Mouse (Mus musculus) spleen, adult 12 weeks (tissue): Measurements from ENCODE around the gene Apmap.

Experiments
- DNase-seq: peaks from one replicate; pipeline ENCODE4 v3.0.0; 2022; ENCODE audit warnings: low spot score

The Apmap gene

GRCm38 (mm10) chr2:150608087-150608799, at the start of gene Apmap:
TSS of gene Apmap (minus strand) at chr2:150608567.
- DNase-seq, result peak; percentile 90

- DNase-seq, result no peak
Observed at GRCm38 (mm10) chr2:150656975-150657768, 48.8 kb upstream of the Apmap start.

GRCm38 (mm10) chr2:150656112-150656511, 47.7 kb upstream of the Apmap start:
- no peak for DNase-seq

- no peak for DNase-seq
Observed at GRCm38 (mm10) chr2:150655290-150655689, 46.9 kb upstream of the Apmap start.

GRCm38 (mm10) chr2:150654814-150655213, 46.4 kb upstream of the Apmap start:
- no peak for DNase-seq

- DNase-seq, result no peak
Observed at GRCm38 (mm10) chr2:150651366-150651765, 43.0 kb upstream of the Apmap start.

GRCm38 (mm10) chr2:150650511-150651074, 42.2 kb upstream of the Apmap start:
- DNase-seq, result no peak

GRCm38 (mm10) chr2:150648300-150648895, 40.0 kb upstream of the Apmap start:
- no peak for DNase-seq

GRCm38 (mm10) chr2:150647681-150648299, 39.4 kb upstream of the Apmap start:
- no peak for DNase-seq

- DNase-seq, result no peak
Observed at GRCm38 (mm10) chr2:150646411-150647121, 38.2 kb upstream of the Apmap start.

- DNase-seq, result no peak
Observed at GRCm38 (mm10) chr2:150645225-150645624, 36.9 kb upstream of the Apmap start.

GRCm38 (mm10) chr2:150643726-150644415, 35.5 kb upstream of the Apmap start:
- DNase-seq, result no peak

GRCm38 (mm10) chr2:150643166-150643565, 34.8 kb upstream of the Apmap start:
- DNase-seq, result no peak

GRCm38 (mm10) chr2:150638370-150638733, 30.0 kb upstream of the Apmap start:
- DNase-seq, result no peak

- no peak for DNase-seq
Observed at GRCm38 (mm10) chr2:150637702-150638369, 29.5 kb upstream of the Apmap start.

- no peak for DNase-seq
Observed at GRCm38 (mm10) chr2:150635877-150636446, 27.6 kb upstream of the Apmap start.

GRCm38 (mm10) chr2:150629255-150629654, 20.9 kb upstream of the Apmap start:
- no peak for DNase-seq

GRCm38 (mm10) chr2:150627140-150627539, 18.8 kb upstream of the Apmap start:
- no peak for DNase-seq

GRCm38 (mm10) chr2:150624926-150625325, 16.6 kb upstream of the Apmap start:
- DNase-seq, result no peak

- DNase-seq, result no peak
Observed at GRCm38 (mm10) chr2:150623957-150624356, 15.6 kb upstream of the Apmap start.
